ENCODE assay signal across 21 mouse cellular contexts in genomic region chr3:29997068-29997467, GRCm38 (mm10).
DNase-seq lines count a peak whose midpoint lies in the region; ATAC-seq and TF ChIP-seq lines count a peak whose summit lies in the region.
"Had no signal": no experiment of that assay in that cellular context is flagged by ENCODE, and none has a peak within 500 bp of the region (broad histone marks: within the 10 kb centered on the region; RNA-seq: fewer than 3 reads in every experiment).

No protein-coding gene starts in this region.

- no peaks in the 10 kb centered on the region for H3K27me3 ChIP-seq in heart, adult 2 months (ENCODE audit: control insufficient read depth, insufficient read depth, low read length)
- H3K27me3 ChIP-seq in heart, embryonic 10.5 days (ENCODE audit: insufficient read depth, poor library complexity, severe bottlenecking) = no peaks in the 10 kb centered on the region
- H3K27me3 ChIP-seq in E14TG2a.4 (ENCODE audit: insufficient read depth, low read length) = no peaks in the 10 kb centered on the region
- H3K27me3 ChIP-seq in neural tube, embryonic 15.5 days (replicated peaks) = no peaks in the 10 kb centered on the region
- H3K27me3 ChIP-seq: forebrain, embryonic 13.5 days; hindbrain, embryonic 12.5 days; liver, embryonic 15.5 days; megakaryocyte, embryonic 14.5 days had no signal

- H3K9me3 ChIP-seq in heart, embryonic 10.5 days = no peaks in the 10 kb centered on the region
- no peaks in the 10 kb centered on the region for H3K9me3 ChIP-seq in E14TG2a.4 (ENCODE audit: low read length)
- H3K9me3 ChIP-seq in neural tube, embryonic 15.5 days (replicated peaks) = no peaks in the 10 kb centered on the region
- H3K9me3 ChIP-seq: forebrain, embryonic 13.5 days; hindbrain, embryonic 12.5 days; liver, embryonic 15.5 days; megakaryocyte, embryonic 14.5 days had no signal

- H3K4me2 ChIP-seq in neural tube, embryonic 15.5 days = no peak overlapping the region
- H3K4me2 ChIP-seq: forebrain, embryonic 13.5 days; hindbrain, embryonic 12.5 days; liver, embryonic 15.5 days had no signal

- no peak for TF ChIP-seq EP300 in heart, adult 2 months (IDR thresholded peaks at IDR 0.05; ENCODE audit: insufficient read depth, low read depth, low read length)

- peaks cover 12% of the 10 kb centered on the region for H3K36me3 ChIP-seq in heart, adult 2 months (ENCODE audit: control insufficient read depth, insufficient read depth, low read length)
- peaks cover 29% of the 10 kb centered on the region for H3K36me3 ChIP-seq in heart, embryonic 10.5 days
- no peaks in the 10 kb centered on the region for H3K36me3 ChIP-seq in E14TG2a.4 (ENCODE audit: insufficient read depth, low read length)
- no peaks in the 10 kb centered on the region for H3K36me3 ChIP-seq in neural tube, embryonic 15.5 days
- H3K36me3 ChIP-seq: liver, embryonic 15.5 days had no signal

- H3K4me1 ChIP-seq in heart, adult 2 months (ENCODE audit: control insufficient read depth, insufficient read depth, low read length) = peaks cover 4% of the 10 kb centered on the region
- no peaks in the 10 kb centered on the region for H3K4me1 ChIP-seq in heart, embryonic 10.5 days
- H3K4me1 ChIP-seq in lung, adult 2 months (ENCODE audit: control insufficient read depth, insufficient read depth, low read length) = peaks cover 6% of the 10 kb centered on the region
- H3K4me1 ChIP-seq in E14TG2a.4 (replicated peaks; ENCODE audit: low read depth, low read length) = 0 out of 2 replicates have a peak, but pooled peaks cover 4% of the 10 kb centered on the region
- H3K4me1 ChIP-seq in neural tube, embryonic 15.5 days = no peaks in the 10 kb centered on the region
- H3K4me1 ChIP-seq: forebrain, embryonic 13.5 days; hindbrain, embryonic 12.5 days; liver, embryonic 15.5 days; megakaryocyte, embryonic 14.5 days had no signal

- H3K79me2 ChIP-seq in heart, adult 2 months (replicated peaks; ENCODE audit: control insufficient read depth, insufficient read depth, low read length) = peaks cover 2% of the 10 kb centered on the region

- 86% methylated on average over 7 of the region's 7 CpGs for WGBS in heart, adult 2 months
- WGBS in heart, embryonic 10.5 days = 75% methylated on average over 7 of the region's 7 CpGs
- 86% methylated on average over 7 of the region's 7 CpGs for WGBS in lung, adult 2 months
- WGBS in neural tube, embryonic 15.5 days = 85% methylated on average over 7 of the region's 7 CpGs

- H3K4me3 ChIP-seq in heart, adult 2 months = no peak overlapping the region
- H3K4me3 ChIP-seq in heart, embryonic 10.5 days = no peak overlapping the region
- H3K4me3 ChIP-seq in lung, adult 2 months (replicated peaks; ENCODE audit: extremely low read depth, low read depth, low read length) = no peak overlapping the region
- H3K4me3 ChIP-seq in E14TG2a.4 (replicated peaks; ENCODE audit: low read length) = no peak overlapping the region
- H3K4me3 ChIP-seq in neural tube, embryonic 15.5 days (replicated peaks) = no peak overlapping the region
- H3K4me3 ChIP-seq: forebrain, embryonic 13.5 days; hindbrain, embryonic 12.5 days; liver, embryonic 15.5 days; megakaryocyte, embryonic 14.5 days had no signal

- peak; percentile 46 for TF ChIP-seq CTCF in heart, adult 2 months (IDR thresholded peaks at IDR 0.05)
- TF ChIP-seq CTCF in lung, adult 2 months (IDR thresholded peaks at IDR 0.05; ENCODE audit: insufficient read depth, low read length) = 0 out of 2 replicates have a peak, but pooled peaks have one; percentile 10
- peak; percentile 52 for TF ChIP-seq CTCF in E14TG2a.4 (conservative IDR thresholded peaks at IDR 0.05; ENCODE audit: low read length)

- no peak for ATAC-seq in inflammation-experienced regulatory T-cells, adult 6 months
- no peak for ATAC-seq in neural tube, embryonic 15.5 days (ENCODE audit: low FRiP score)
- ATAC-seq: forebrain, embryonic 13.5 days had no signal

- intact Hi-C loops in heart, adult 2 months (cut with DNase I) = loop anchor here (5.0 kb wide), 2 partner anchors 185 to 525 kb away; no protein-coding TSS in a partner anchor

- no peak for TF ChIP-seq POLR2A in heart, adult 2 months (IDR thresholded peaks at IDR 0.05; ENCODE audit: insufficient read depth, low read depth, low read length)
- no peak for TF ChIP-seq POLR2A in lung, adult 2 months (IDR thresholded peaks at IDR 0.05; ENCODE audit: borderline replicate concordance, extremely low read depth, low read depth, low read length)

- no peak overlapping the region for H3K9ac ChIP-seq in heart, adult 2 months (ENCODE audit: low read depth, low read length)
- no peak overlapping the region for H3K9ac ChIP-seq in neural tube, embryonic 15.5 days (replicated peaks)
- H3K9ac ChIP-seq: forebrain, embryonic 13.5 days; hindbrain, embryonic 12.5 days; liver, embryonic 15.5 days had no signal

- DNase-seq in heart, adult 2 months = no peak
- no peak for DNase-seq in heart, embryonic 10.5 days (ENCODE audit: low spot score)
- DNase-seq in lung, adult 2 months = no peak
- DNase-seq in lung, postnatal 14 days = no peak
- DNase-seq in R1 (ENCODE audit: low read depth, low spot score) = peak; percentile 60
- DNase-seq: adrenal gland, postnatal 14 days; cerebellum, adult 8-10 months; cerebellum, postnatal 36 days; gastrocnemius, postnatal 10 days; heart, adult 11 months; kidney, adult 9 months; kidney, postnatal 36 days; midbrain, embryonic 14.5 days; right cerebral cortex, postnatal 14 days had no signal

- no peak overlapping the region for H3K27ac ChIP-seq in heart, adult 2 months
- no peak overlapping the region for H3K27ac ChIP-seq in heart, embryonic 10.5 days
- no peak overlapping the region for H3K27ac ChIP-seq in neural tube, embryonic 15.5 days (replicated peaks)
- H3K27ac ChIP-seq: forebrain, embryonic 13.5 days; hindbrain, embryonic 12.5 days; liver, embryonic 15.5 days had no signal
